Mouse (Mus musculus) cerebellum, adult 2 months (tissue): ENCODE data around the gene Ppp4r1. TPM values are rescaled to one million over a fixed set of nuclear protein-coding genes. Genes with fewer than 3 reads are reported as not detected.

Experiments
- DNase-seq, 2 experiments: peaks; one replicate each; pipeline ENCODE4 v3.0.0; 2021
- H3K27ac ChIP-seq: fragments of 200-500 bp; 2 replicates; pipeline ENCODE4 v1.5.1; 2012; ENCODE audit warnings: low read length, control low read depth, inconsistent platforms; ENCODE audit not compliant: insufficient read depth
- H3K27me3 ChIP-seq: fragments of 200-500 bp; 2 replicates; pipeline ENCODE4 v1.6.1; 2012; ENCODE audit warnings: inconsistent platforms, mild to moderate bottlenecking, low read length, moderate library complexity; ENCODE audit not compliant: control insufficient read depth, insufficient read depth
- H3K4me1 ChIP-seq: fragments of 200-500 bp; 2 replicates; pipeline ENCODE4 v1.6.1; 2011; ENCODE audit warnings: low read length; ENCODE audit not compliant: control insufficient read depth, insufficient read depth
- H3K4me3 ChIP-seq: fragments of 200-500 bp; replicated peaks from 2 replicates; pipeline ENCODE3; 2011; ENCODE audit warnings: mild to moderate bottlenecking, low read depth, low read length, control low read depth; ENCODE audit not compliant: insufficient read depth
- CTCF ChIP-seq: fragments of 200-500 bp; IDR thresholded peaks from 2 replicates; pipeline ENCODE4 v1.5.1; 2011; ENCODE audit warnings: low read depth, mild to moderate bottlenecking, control low read depth, low read length, moderate library complexity, borderline replicate concordance; ENCODE audit not compliant: insufficient read depth
- POLR2A ChIP-seq: fragments of 200-500 bp; IDR thresholded peaks from 2 replicates; pipeline ENCODE4 v1.6.1; 2011; ENCODE audit warnings: low read length, control low read depth, borderline replicate concordance; ENCODE audit not compliant: insufficient read depth
- whole genome bisulfite sequencing: fragments of 180-500 bp; shearing (Covaris S2); methylation state at CpG from one replicate; pipeline ENCODE4 v1.1.7; 2018; 5-methylcytosine and 5-hydroxymethylcytosine counted together
- polyA plus RNA-seq: library from polyadenylated mRNA; depleted of rRNA; stranded (reverse); fragments of >200 nt; gene quantifications from 2 replicates; pipeline ENCODE4 v1.2.3, GENCODE M21; 2012

Gene Ppp4r1
- polyA plus RNA-seq, 1 experiment: 72.9 TPM

DNA sequence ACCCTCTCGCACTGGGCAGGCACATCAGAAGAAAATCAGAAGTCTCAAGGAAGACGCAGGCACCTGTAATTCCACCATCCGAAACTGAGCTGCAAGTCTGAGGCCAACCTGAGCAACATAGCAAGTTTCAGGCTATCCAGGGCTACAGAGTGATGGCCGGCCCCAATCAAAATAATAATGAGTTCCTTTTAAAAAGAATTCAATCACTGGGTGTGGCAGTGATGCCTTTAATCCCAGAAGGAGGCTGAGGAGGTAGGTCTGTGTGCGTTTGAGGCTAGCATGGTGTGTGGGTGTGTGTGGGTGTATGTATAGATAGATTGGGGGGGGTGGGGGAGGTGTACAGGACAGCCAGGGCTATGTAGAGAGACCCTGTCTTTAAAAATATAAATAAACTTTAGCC lies 85.6 kb downstream of the Ppp4r1 start:
- DNase-seq: no peak
- WGBS: 89% methylated on average over 5 of the region's 5 CpGs
- TF ChIP-seq CTCF: no peak
- no peak for TF ChIP-seq POLR2A
- H3K27me3 ChIP-seq: no peaks in the 10 kb centered on the region
- H3K27ac ChIP-seq: no peak overlapping the region
- peaks cover 9% of the 10 kb centered on the region for H3K4me1 ChIP-seq
- no peak overlapping the region for H3K4me3 ChIP-seq

DNA sequence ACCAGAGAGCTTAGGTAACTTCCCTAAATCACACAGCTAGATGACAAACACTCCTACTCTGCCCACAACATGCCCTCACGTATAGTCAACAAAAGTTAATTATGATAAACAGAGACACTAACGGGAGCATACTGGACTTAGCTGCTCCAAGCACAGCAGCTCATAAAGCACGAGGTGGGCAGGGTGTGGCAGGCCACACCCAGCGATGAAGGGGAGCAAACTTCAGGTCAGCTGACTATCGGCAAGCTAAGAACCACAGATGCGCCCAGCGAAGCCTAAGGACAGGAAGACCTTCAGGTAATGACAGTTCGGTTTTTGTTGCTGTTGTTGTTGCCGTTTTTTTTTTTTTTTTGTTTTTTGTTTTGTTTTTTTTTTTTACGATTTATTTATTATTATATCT lies 87.3 kb downstream of the Ppp4r1 start:
- Histone ChIP-seq H3K27me3 (no peaks in the 10 kb centered on the region), H3K27ac (no peak overlapping the region), H3K4me3 (no peak overlapping the region), H3K4me1 (peaks cover 9% of the 10 kb centered on the region)
- 89% methylated on average over 10 of the region's 10 CpGs for WGBS
- DNase-seq: peak in 1 of 2 experiments; percentile 9
- TF ChIP-seq CTCF (no peak), POLR2A (no peak)

DNA sequence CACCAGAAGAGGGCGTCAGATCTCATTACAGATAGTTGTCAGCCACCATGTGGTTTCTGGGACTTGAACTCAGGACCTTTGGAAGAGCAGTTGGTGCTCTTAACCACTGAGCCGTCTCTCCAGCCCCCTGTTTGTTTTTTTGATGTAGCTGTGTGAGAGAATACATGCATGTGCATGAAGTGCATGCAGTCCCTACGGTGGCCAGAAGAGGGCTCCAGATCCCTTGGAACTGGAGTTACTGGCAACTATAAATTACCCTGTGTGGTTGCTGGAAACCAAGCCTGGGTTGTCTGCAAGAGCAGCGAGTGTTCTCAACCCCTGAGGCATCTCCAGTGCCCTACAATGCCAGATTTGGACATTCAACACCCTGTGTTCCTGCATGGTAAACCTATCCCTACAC lies 87.8 kb downstream of the Ppp4r1 start:
- WGBS: 35% methylated on average over 4 of the region's 4 CpGs
- DNase-seq: peak; percentile 60 to 75

DNA sequence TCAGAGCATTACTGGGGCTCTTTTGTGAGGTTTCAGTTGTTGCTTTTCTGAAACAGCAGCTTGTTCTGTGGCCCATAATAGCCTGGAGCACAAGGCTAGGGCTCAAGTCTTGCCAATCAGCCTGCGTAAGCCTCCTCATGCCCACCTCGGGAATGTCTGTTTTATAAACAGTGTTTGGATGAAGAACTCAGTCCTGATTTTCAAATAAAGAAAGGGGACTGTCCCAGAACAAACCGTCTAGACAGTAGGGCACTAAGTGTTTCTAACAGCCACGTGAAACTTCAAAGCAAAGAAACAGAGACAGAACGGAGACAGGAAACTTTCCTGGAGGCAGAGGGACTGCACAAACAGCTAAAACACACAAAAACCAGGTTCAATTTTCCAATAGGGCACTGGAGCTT lies 89.3 kb downstream of the Ppp4r1 start:
- peaks cover 21% of the 10 kb centered on the region for H3K4me1 ChIP-seq
- 44% methylated on average over 5 of the region's 5 CpGs for WGBS
- peak overlapping the region; percentile 44; the same call in 1 of the 2 replicates for H3K27ac ChIP-seq

More for the DNA sequence above, 87.8 kb downstream of the Ppp4r1 start:
- peak; percentile 75 for TF ChIP-seq CTCF
- TF ChIP-seq POLR2A: no peak
- H3K4me1 ChIP-seq: peaks cover 9% of the 10 kb centered on the region
- no peak overlapping the region for H3K4me3 ChIP-seq
- H3K27me3 ChIP-seq: no peaks in the 10 kb centered on the region
- no peak overlapping the region for H3K27ac ChIP-seq

DNA sequence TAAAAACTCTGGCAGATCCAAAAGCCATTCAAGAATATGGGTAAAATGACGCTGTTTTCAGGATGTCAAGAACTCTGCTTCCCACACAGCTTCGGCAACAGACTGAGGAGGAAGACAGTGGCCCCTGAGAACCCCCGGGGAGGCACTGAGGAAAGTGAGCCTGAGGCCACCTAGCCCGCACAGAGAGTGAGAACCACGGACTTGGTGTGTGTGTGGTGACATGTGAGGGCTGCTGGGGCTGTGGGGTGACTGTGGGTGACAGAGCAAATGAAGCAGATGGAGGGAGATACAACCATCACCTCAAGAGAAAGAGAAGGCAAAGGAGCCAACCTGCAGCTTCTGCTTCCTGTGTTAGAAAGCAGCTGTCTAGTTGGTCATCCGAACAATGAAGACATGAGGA lies 89.7 kb downstream of the Ppp4r1 start:
- no peak overlapping the region for H3K27ac ChIP-seq
- DNase-seq: peak in 1 of 2 experiments; percentile 20
- no peaks in the 10 kb centered on the region for H3K27me3 ChIP-seq
- 53% methylated on average over 6 of the region's 6 CpGs for WGBS
- H3K4me3 ChIP-seq: no peak overlapping the region
- peaks cover 24% of the 10 kb centered on the region for H3K4me1 ChIP-seq
- TF ChIP-seq POLR2A (no peak), CTCF (no peak)

More for the DNA sequence above, 89.3 kb downstream of the Ppp4r1 start:
- H3K27me3 ChIP-seq: no peaks in the 10 kb centered on the region
- peak in 1 of 2 experiments; percentile 7 for DNase-seq
- TF ChIP-seq CTCF: no peak
- TF ChIP-seq POLR2A: no peak
- H3K4me3 ChIP-seq: no peak overlapping the region

DNA sequence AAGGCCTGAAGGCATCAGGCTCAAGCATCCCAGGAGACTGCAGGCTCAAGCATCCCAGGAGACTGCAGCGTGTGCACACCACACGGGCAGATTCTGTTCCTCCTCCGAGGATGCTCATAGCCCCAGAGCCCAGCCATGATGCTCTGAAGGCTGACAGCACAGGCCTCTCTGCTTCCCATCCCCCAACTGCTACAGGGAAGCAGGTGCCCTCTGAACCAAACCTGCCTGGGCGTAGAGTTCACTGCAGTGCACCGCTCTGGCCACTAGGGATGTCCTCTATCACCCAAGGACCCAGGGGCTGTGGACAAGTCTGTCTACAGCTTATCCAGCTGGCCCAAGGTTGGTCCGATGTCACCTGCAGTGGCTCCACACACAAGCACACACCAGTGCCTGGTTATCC lies 90.3 kb downstream of the Ppp4r1 start:
- H3K27me3 ChIP-seq: no peaks in the 10 kb centered on the region
- peaks cover 24% of the 10 kb centered on the region for H3K4me1 ChIP-seq
- DNase-seq: peak; percentile 56 to 61
- peak; percentile 64; the same call in 1 of the 2 replicates for TF ChIP-seq CTCF
- no peak for TF ChIP-seq POLR2A
- WGBS: 39% methylated on average over 6 of the region's 6 CpGs
- H3K27ac ChIP-seq: no peak overlapping the region
- no peak overlapping the region for H3K4me3 ChIP-seq

DNA sequence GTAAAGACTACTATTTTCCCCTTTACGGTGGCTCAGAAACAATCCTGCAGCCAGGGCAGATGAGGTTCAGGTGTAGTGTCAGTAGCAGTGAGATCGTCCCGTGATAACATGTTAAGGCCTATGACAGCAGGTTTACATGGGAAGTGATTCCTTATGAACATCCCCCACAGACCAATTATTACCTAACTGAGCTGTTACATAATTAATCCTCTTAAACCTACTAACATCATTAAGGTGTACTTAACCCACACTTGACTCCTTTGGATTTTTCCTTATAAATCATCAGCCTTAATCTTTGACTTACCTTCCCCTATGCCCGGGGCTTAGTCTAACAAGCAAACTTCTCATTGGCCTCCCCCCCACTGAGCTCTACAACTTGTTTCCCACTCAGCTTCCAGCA lies 90.8 kb downstream of the Ppp4r1 start:
- H3K27ac ChIP-seq: no peak overlapping the region
- TF ChIP-seq CTCF: no peak
- no peak for TF ChIP-seq POLR2A
- H3K4me3 ChIP-seq: no peak overlapping the region
- no peak for DNase-seq
- H3K27me3 ChIP-seq: no peaks in the 10 kb centered on the region
- 83% methylated on average over 4 of the region's 4 CpGs for WGBS
- H3K4me1 ChIP-seq: peaks cover 24% of the 10 kb centered on the region

DNA sequence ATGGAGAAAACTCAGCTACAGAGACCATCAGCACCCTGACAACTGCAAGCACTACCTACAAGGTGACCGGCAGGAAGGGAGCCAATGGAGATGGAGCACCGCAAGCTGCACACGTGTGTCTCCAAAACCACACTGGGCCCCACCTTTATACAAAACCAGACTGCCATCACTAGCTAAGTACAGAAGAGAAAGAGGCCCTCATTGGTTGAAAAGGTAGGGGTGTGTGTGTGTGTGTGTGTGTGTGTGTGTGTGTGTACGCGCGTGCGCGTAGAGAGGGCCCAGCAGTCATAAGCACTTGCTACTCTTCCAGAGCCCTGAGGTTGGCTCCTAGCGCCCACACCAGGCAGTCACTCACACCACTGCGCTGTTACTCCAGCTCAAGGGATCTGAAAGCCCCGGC lies 91.5 kb downstream of the Ppp4r1 start:
- Histone ChIP-seq H3K27ac (no peak overlapping the region), H3K4me1 (peaks cover 25% of the 10 kb centered on the region), H3K4me3 (no peak overlapping the region), H3K27me3 (no peaks in the 10 kb centered on the region)
- WGBS: 89% methylated on average over 11 of the region's 11 CpGs
- TF ChIP-seq CTCF: no peak
- TF ChIP-seq POLR2A: no peak
- DNase-seq: no peak

DNA sequence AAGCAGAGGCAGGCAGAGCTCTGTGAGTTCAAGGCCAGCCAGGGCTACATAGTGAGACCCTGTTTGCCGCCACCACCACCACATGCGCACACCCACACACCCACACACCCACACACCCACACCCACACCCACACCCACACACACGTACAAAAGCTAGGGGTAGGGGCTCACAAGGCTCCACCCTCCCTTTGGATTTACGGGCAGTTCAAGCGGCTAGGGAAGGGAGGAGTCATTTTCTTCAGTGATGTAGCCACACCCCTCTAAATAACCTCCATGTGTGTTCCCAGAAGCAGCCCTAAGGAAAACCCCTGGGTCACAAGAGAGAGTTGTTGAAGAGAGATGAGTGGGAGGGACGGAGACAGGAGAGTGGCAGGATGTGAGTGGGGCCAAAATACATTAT lies 94.7 kb downstream of the Ppp4r1 start:
- no peak for DNase-seq
- H3K27me3 ChIP-seq: no peaks in the 10 kb centered on the region
- no peak for TF ChIP-seq CTCF
- TF ChIP-seq POLR2A: no peak
- H3K4me1 ChIP-seq: peaks cover 30% of the 10 kb centered on the region
- 86% methylated on average over 6 of the region's 6 CpGs for WGBS
- no peak overlapping the region for H3K27ac ChIP-seq
- H3K4me3 ChIP-seq: no peak overlapping the region
